Comparison of ENCODE assay signal across 8 mouse cellular contexts in genomic region chr8:111745086-111745485, GRCm38 (mm10). TPM values are rescaled to one million over a fixed set of nuclear protein-coding genes. Genes with fewer than 3 reads are reported as not detected.
A peak's percentile ranks its signal among the peaks of the same experiment; 100 is the strongest.
DNase-seq lines count a peak whose midpoint lies in the region; ATAC-seq and TF ChIP-seq lines count a peak whose summit lies in the region.

No protein-coding gene starts in this region.

- in situ Hi-C loops in ES-E14 (cut with MboI; ENCODE audit: low sequenced_read_pairs in 2 of 2, unreplicated experiment in 2 of 2): no loop called here

- H3K4me3 ChIP-seq in heart, embryonic 13.5 days: 0 out of 2 replicates have a peak overlapping the region, but pooled peaks have one; percentile 44
- peak overlapping the region; percentile 45 to 49; a peak in 2 of 4 replicates for H3K4me3 ChIP-seq in ES-E14 (ENCODE audit: insufficient read depth in 1 of 2, low read depth in 1 of 2, low read length in 2 of 2, poor library complexity in 1 of 2, severe bottlenecking in 1 of 2)
- H3K4me3 ChIP-seq in heart, embryonic 16.5 days (ENCODE audit: low read length): no peak overlapping the region
- H3K4me3 ChIP-seq in midbrain, embryonic 13.5 days (replicated peaks): no peak overlapping the region

- intact Hi-C loops in heart, postnatal 36 days (cut with DNase I): no loop called here

- DNase-seq in heart, postnatal 36 days: no peak
- DNase-seq in ES-E14 (ENCODE audit: low read depth, low spot score): no peak
- no peak for DNase-seq in yolk sac, embryonic 10.5 days (ENCODE audit: low spot score)
- DNase-seq in left cerebral cortex, adult 9 months (ENCODE audit: low spot score in 2 of 2): no peak
- no peak for DNase-seq in spleen, postnatal 4 days (ENCODE audit: low spot score in 2 of 2)

- H3K27me3 ChIP-seq in heart, embryonic 13.5 days (replicated peaks): no peaks in the 10 kb centered on the region
- H3K27me3 ChIP-seq in heart, embryonic 16.5 days (ENCODE audit: control insufficient read depth, insufficient read depth, low read length): no peaks in the 10 kb centered on the region
- H3K27me3 ChIP-seq in midbrain, embryonic 13.5 days: no peaks in the 10 kb centered on the region

- H3K9me3 ChIP-seq in heart, embryonic 13.5 days: no peaks in the 10 kb centered on the region
- H3K9me3 ChIP-seq in ES-E14 (ENCODE audit: control insufficient read depth, insufficient read depth, low read depth, low read length): no peaks in the 10 kb centered on the region
- no peaks in the 10 kb centered on the region for H3K9me3 ChIP-seq in heart, embryonic 16.5 days (replicated peaks; ENCODE audit: control insufficient read depth, low read length)
- no peaks in the 10 kb centered on the region for H3K9me3 ChIP-seq in midbrain, embryonic 13.5 days

- H3K27ac ChIP-seq in heart, embryonic 13.5 days (replicated peaks): peak overlapping the region; percentile 89
- no peak overlapping the region; the same call in 1 of the 2 replicates for H3K27ac ChIP-seq in ES-E14 (ENCODE audit: insufficient read depth, low read depth, low read length, poor library complexity, severe bottlenecking)
- peak overlapping the region; percentile 73 for H3K27ac ChIP-seq in heart, embryonic 16.5 days (ENCODE audit: low read length)
- peak overlapping the region; percentile 6 for H3K27ac ChIP-seq in midbrain, embryonic 13.5 days

- peaks cover 70% of the 10 kb centered on the region for H3K4me1 ChIP-seq in heart, embryonic 13.5 days
- peaks cover 12 to 40% of the 10 kb centered on the region in 2 experiments for H3K4me1 ChIP-seq in ES-E14 (ENCODE audit: control insufficient read depth in 2 of 2, insufficient read depth in 2 of 2, low read length in 2 of 2, poor library complexity in 1 of 2)
- peaks cover 57% of the 10 kb centered on the region for H3K4me1 ChIP-seq in heart, embryonic 16.5 days (ENCODE audit: control insufficient read depth, insufficient read depth, low read length)
- H3K4me1 ChIP-seq in midbrain, embryonic 13.5 days (replicated peaks): peaks cover 54% of the 10 kb centered on the region

- no peak for ATAC-seq in heart, embryonic 13.5 days (ENCODE audit: extremely low read depth, insufficient number of reproducible peaks, low FRiP score, low TSS enrichment)
- ATAC-seq in heart, embryonic 16.5 days (replicated peaks; ENCODE audit: extremely low read depth, insufficient read depth, low FRiP score): no peak
- no peak for ATAC-seq in midbrain, embryonic 13.5 days

- H3K9ac ChIP-seq in heart, embryonic 13.5 days: peak overlapping the region; percentile 76
- peak overlapping the region; percentile 69; the same call in 1 of the 2 replicates for H3K9ac ChIP-seq in ES-E14 (ENCODE audit: insufficient read depth, low read depth, low read length, poor library complexity, severe bottlenecking)
- H3K9ac ChIP-seq in heart, embryonic 16.5 days (ENCODE audit: low read length): peak overlapping the region; percentile 37
- H3K9ac ChIP-seq in midbrain, embryonic 13.5 days (replicated peaks): no peak overlapping the region

- H3K36me3 ChIP-seq in heart, embryonic 13.5 days: no peaks in the 10 kb centered on the region
- peaks cover 3% of the 10 kb centered on the region; the same call in 1 of the 2 replicates for H3K36me3 ChIP-seq in ES-E14 (ENCODE audit: control insufficient read depth, insufficient read depth, low read length, poor library complexity, severe bottlenecking)
- no peaks in the 10 kb centered on the region for H3K36me3 ChIP-seq in heart, embryonic 16.5 days (ENCODE audit: control insufficient read depth, insufficient read depth)
- no peaks in the 10 kb centered on the region for H3K36me3 ChIP-seq in midbrain, embryonic 13.5 days

- WGBS in heart, embryonic 13.5 days: 63% methylated on average over 5 of the region's 5 CpGs
- WGBS in heart, embryonic 16.5 days: 65% methylated on average over 5 of the region's 5 CpGs
- WGBS in midbrain, embryonic 13.5 days: 66% methylated on average over 5 of the region's 5 CpGs

- H3K4me2 ChIP-seq in heart, embryonic 13.5 days: peak overlapping the region; percentile 71
- peak overlapping the region; percentile 54 for H3K4me2 ChIP-seq in heart, embryonic 16.5 days (ENCODE audit: low read depth, low read length)
- H3K4me2 ChIP-seq in midbrain, embryonic 13.5 days (replicated peaks): 0 out of 2 replicates have a peak overlapping the region, but pooled peaks have one; percentile 41

TF ChIP-seq in ES-E14, 5 proteins besides CTCF, POLR2A, EP300 and RAD21:
- TF ChIP-seq ZNF384 (IDR thresholded peaks at IDR 0.05; ENCODE audit: low read depth, low read length) (peak; percentile 66), HCFC1 (IDR thresholded peaks at IDR 0.05; ENCODE audit: borderline replicate concordance, insufficient read depth, low read length) (no peak)
TF ChIP-seq in ES-E14: peak in this region for 1.

RNA-seq across cellular contexts. Expression of gene Bcar1, which starts 1.5 kb away (rescaled TPM):
- 40.2 and 43.4 TPM in 2 replicates for polyA plus RNA-seq in heart, embryonic 13.5 days (2015; fragmentation: Nextera tagmentation; extraction: Ambion mirVana)
- total RNA-seq in heart, postnatal 36 days (2021): 10 to 100 TPM; 18.8 to 19.1 TPM
- total RNA-seq in ES-E14 (2012; rRNA removed): 52.9 and 72.6 TPM in 2 replicates
- 39.8 and 46.7 TPM in 2 replicates for polyA plus RNA-seq in heart, embryonic 16.5 days (2015; fragmentation: Nextera tagmentation; extraction: Ambion mirVana)
- polyA plus RNA-seq in midbrain, embryonic 13.5 days (2015; fragmentation: Nextera tagmentation; extraction: Ambion mirVana): 48.7 and 55.0 TPM in 2 replicates

RNA-seq across cellular contexts. Expression of gene Ctrb1, which starts 54.3 kb away (rescaled TPM):
- polyA plus RNA-seq in heart, embryonic 13.5 days (2015; fragmentation: Nextera tagmentation; extraction: Ambion mirVana): 1.9 TPM in 1 of 2 replicates, not detected in the other
- total RNA-seq in heart, postnatal 36 days (2021): not detected
- 0.22 and 0.48 TPM in 2 replicates for total RNA-seq in ES-E14 (2012; rRNA removed)
- polyA plus RNA-seq in heart, embryonic 16.5 days (2015; fragmentation: Nextera tagmentation; extraction: Ambion mirVana): 0.17 and 2.1 TPM in 2 replicates
- polyA plus RNA-seq in midbrain, embryonic 13.5 days (2015; fragmentation: Nextera tagmentation; extraction: Ambion mirVana): 1.6 and 2.2 TPM in 2 replicates

Comparison
In these comparisons a context has a peak if more than half of its experiments do, and no peak if none do; other contexts are left out.
1. H3K4me3 ChIP-seq: peak in heart, embryonic 13.5 days (single experiment) and ES-E14 (2 of 2); none in heart, embryonic 16.5 days (single experiment) and midbrain, embryonic 13.5 days (single experiment).
2. Peak in every context shown above with its lines, with median percentiles within 50 percentile points of each other: H3K4me2 ChIP-seq.